Mouse (Mus musculus): ENCODE data around the gene Rrn3. TPM values are rescaled to one million over a fixed set of nuclear protein-coding genes. Genes with fewer than 3 reads are reported as not detected.
"Not testable (repeated sequence)": the region's sequence is repeated elsewhere in the genome, so short reads cannot be mapped to it uniquely, and the experiment has no call there.

Rrn3 gene
- total and polyA plus RNA-seq, 3 experiments = 60.0 to 92.8 TPM; not detected in 1

DNA sequence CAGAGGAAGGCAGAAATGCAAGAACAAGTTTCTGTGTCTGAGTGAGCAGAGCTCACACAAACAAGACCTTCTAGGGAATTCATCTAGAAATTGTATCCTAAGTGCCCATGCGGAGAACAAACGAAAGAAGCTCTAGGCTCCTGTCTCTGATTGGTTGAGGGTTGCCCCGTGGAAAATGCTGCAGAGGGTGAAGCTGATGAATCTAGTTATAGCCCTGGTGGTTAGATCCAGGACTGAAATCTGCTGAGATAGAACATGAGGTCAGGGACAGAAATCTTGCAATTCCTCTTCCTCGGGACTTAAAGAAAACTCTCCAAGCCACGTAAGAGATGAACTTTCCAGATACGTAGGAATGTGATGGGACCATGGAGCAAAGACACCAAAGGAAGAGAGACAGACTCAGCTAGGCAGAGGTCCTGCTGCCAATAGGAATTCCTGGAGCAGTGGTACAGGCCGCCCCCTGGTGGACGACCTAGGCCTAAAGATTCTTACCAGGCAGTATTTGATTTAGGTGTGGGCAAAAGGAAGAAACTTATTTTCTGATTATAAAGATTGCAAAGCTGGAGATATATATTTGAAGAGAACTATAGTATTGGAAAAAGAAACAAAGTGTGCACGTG, 46.9 kb upstream of the Rrn3 start:
- TF ChIP-seq ZC3H11A (IDR thresholded peaks at IDR 0.05; ENCODE audit: low read depth, low read length) (peak; percentile 54), RAD21 (IDR thresholded peaks at IDR 0.05; ENCODE audit: low read depth, low read length) (peak; percentile 77), CTCF (IDR thresholded peaks at IDR 0.05 in 2 of 3, conservative IDR thresholded peaks at IDR 0.05 in 1 of 3; ENCODE audit: control insufficient read depth in 1 of 3, insufficient read depth in 1 of 3, low read depth in 2 of 3, low read length in 3 of 3, poor library complexity in 1 of 3, severe bottlenecking in 1 of 3) (peak; percentile 77 to 92 (median 84)), JUND (IDR thresholded peaks at IDR 0.05; ENCODE audit: low read depth, low read length) (no peak), SMC3 (IDR thresholded peaks at IDR 0.05; ENCODE audit: low read depth, low read length) (peak; percentile 83)
- H3K9ac ChIP-seq (ENCODE audit: control insufficient read depth, low read depth, low read length, poor library complexity, severe bottlenecking) = no peak overlapping the region
- peaks cover 2 to 4% of the 10 kb centered on the region in 2 experiments; a peak in 2 of 4 replicates for H3K4me1 ChIP-seq (ENCODE audit: control insufficient read depth in 1 of 2, insufficient read depth in 2 of 2, low read length in 2 of 2)
- H3K79me2 ChIP-seq (ENCODE audit: control insufficient read depth, insufficient read depth, low read length, poor library complexity) = no peaks in the 10 kb centered on the region
- no peak overlapping the region for H3K27ac ChIP-seq (ENCODE audit: control insufficient read depth, low read depth, low read length)
- no peaks in the 10 kb centered on the region; a peak in 2 of 4 replicates for H3K27me3 ChIP-seq (ENCODE audit: control insufficient read depth in 1 of 2, insufficient read depth in 2 of 2, low read length in 2 of 2)
- DNase-seq (ENCODE audit: low read depth, low spot score) = peak; percentile 70
- H3K36me3 ChIP-seq (ENCODE audit: control insufficient read depth in 1 of 2, insufficient read depth in 2 of 2, low read length in 2 of 2) = peaks cover 0 to 2% of the 10 kb centered on the region in 2 experiments; a peak in 1 of 4 replicates
- no peak overlapping the region for H3K4me3 ChIP-seq (ENCODE audit: control insufficient read depth in 1 of 2, insufficient read depth in 1 of 2, low read depth in 2 of 2, low read length in 2 of 2)
- H3K9me3 ChIP-seq (replicated peaks; ENCODE audit: insufficient read depth, low read length) = no peaks in the 10 kb centered on the region

DNA sequence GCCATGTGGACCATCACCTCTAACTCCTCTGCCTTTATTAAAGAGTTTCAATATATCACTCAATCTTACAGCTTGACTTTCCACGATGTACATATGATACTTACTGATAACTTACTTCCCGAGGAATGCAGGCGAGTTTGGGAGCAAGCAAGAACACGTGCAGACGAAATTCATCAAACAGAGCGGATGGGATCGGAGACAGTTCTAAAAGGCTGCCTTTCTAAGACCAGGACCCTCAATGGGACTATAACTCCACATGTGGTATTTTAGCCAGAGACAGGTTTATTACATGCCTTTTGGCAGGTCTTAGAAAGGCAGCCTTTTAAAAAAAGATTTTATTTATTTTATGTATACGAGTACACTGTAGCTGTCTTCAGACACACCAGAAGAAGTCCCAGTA, 44.5 kb upstream of the Rrn3 start:
- Histone ChIP-seq H3K79me2 (ENCODE audit: control insufficient read depth, insufficient read depth, low read length, poor library complexity) (no peaks in the 10 kb centered on the region), H3K27me3 (ENCODE audit: control insufficient read depth in 1 of 2, insufficient read depth in 2 of 2, low read length in 2 of 2) (no peaks in the 10 kb centered on the region; a peak in 1 of 4 replicates), H3K9me3 (replicated peaks; ENCODE audit: insufficient read depth, low read length) (no peaks in the 10 kb centered on the region), H3K36me3 (ENCODE audit: control insufficient read depth in 1 of 2, insufficient read depth in 2 of 2, low read length in 2 of 2) (peaks cover 0 to under 1% of the 10 kb centered on the region in 2 experiments; a peak in 1 of 4 replicates), H3K4me1 (ENCODE audit: control insufficient read depth in 1 of 2, insufficient read depth in 2 of 2, low read length in 2 of 2) (peaks cover under 1 to 2% of the 10 kb centered on the region in 2 experiments; a peak in 2 of 4 replicates), H3K4me3 (ENCODE audit: control insufficient read depth in 1 of 2, insufficient read depth in 1 of 2, low read depth in 2 of 2, low read length in 2 of 2) (no peak overlapping the region), H3K9ac (ENCODE audit: control insufficient read depth, low read depth, low read length, poor library complexity, severe bottlenecking) (no peak overlapping the region), H3K27ac (ENCODE audit: control insufficient read depth, low read depth, low read length) (no peak overlapping the region)
- DNase-seq (ENCODE audit: low read depth, low spot score) = no peak
- no peak for TF ChIP-seq ETS1 (IDR thresholded peaks at IDR 0.05; ENCODE audit: low read depth, low read length)
- no peak for TF ChIP-seq MAFK (IDR thresholded peaks at IDR 0.05; ENCODE audit: borderline replicate concordance, low read depth, low read length)
- TF ChIP-seq USF1 (IDR thresholded peaks at IDR 0.05; ENCODE audit: low read depth, low read length) = no peak
- no peak for TF ChIP-seq MEF2A (IDR thresholded peaks at IDR 0.05; ENCODE audit: extremely low read depth, insufficient replicate concordance, low read depth, low read length, poor library complexity, severe bottlenecking)
- no peak for TF ChIP-seq RCOR1 (IDR thresholded peaks at IDR 0.05; ENCODE audit: low read depth, low read length)
- TF ChIP-seq POLR2AphosphoS5 (IDR thresholded peaks at IDR 0.05; ENCODE audit: borderline replicate concordance, low read depth, low read length) = no peak
- no peak for TF ChIP-seq NRF1 (IDR thresholded peaks at IDR 0.05; ENCODE audit: insufficient read depth, low read depth, low read length, poor library complexity, severe bottlenecking)
- no peak for TF ChIP-seq POLR2A (IDR thresholded peaks at IDR 0.05; ENCODE audit: control insufficient read depth in 1 of 2, insufficient read depth in 1 of 2, low read depth in 1 of 2, low read length in 2 of 2, poor library complexity in 1 of 2)
- TF ChIP-seq MXI1 (IDR thresholded peaks at IDR 0.05; ENCODE audit: low read depth, low read length) = no peak

- H3K9me3 ChIP-seq (replicated peaks; ENCODE audit: insufficient read depth, low read length); H3K79me2 ChIP-seq (ENCODE audit: control insufficient read depth, insufficient read depth, low read length, poor library complexity); H3K27me3 ChIP-seq (ENCODE audit: control insufficient read depth in 1 of 2, insufficient read depth in 2 of 2, low read length in 2 of 2); H3K4me1 ChIP-seq (ENCODE audit: control insufficient read depth in 1 of 2, insufficient read depth in 2 of 2, low read length in 2 of 2); H3K27ac ChIP-seq (ENCODE audit: control insufficient read depth, low read depth, low read length); H3K4me3 ChIP-seq (ENCODE audit: control insufficient read depth in 1 of 2, insufficient read depth in 1 of 2, low read depth in 2 of 2, low read length in 2 of 2); DNase-seq (ENCODE audit: low read depth, low spot score); H3K36me3 ChIP-seq (ENCODE audit: control insufficient read depth in 1 of 2, insufficient read depth in 2 of 2, low read length in 2 of 2); H3K9ac ChIP-seq (ENCODE audit: control insufficient read depth, low read depth, low read length, poor library complexity, severe bottlenecking): not testable (repeated sequence)
Observed at GRCm38 (mm10) chr16:13739044-13739443, 41.5 kb upstream of the Rrn3 start.
